Mouse (Mus musculus) CH12.LX (cell line): ENCODE results near the gene Grid1.

Source experiments
- BHLHE40 ChIP-seq: IDR thresholded peaks from 2 replicates; pipeline ENCODE4 v1.6.1; 2011; ENCODE audit warnings: mild to moderate bottlenecking, low read depth, low read length, improper control_type of control experiment
- EP300 ChIP-seq: IDR thresholded peaks from 2 replicates; pipeline ENCODE4 v1.6.1; 2011; ENCODE audit warnings: low read length, improper control_type of control experiment
- POLR2A ChIP-seq: IDR thresholded peaks from 2 replicates; pipeline ENCODE4 v1.6.1; 2011; ENCODE audit warnings: low read depth, mild to moderate bottlenecking, improper control_type of control experiment, low read length

DNA sequence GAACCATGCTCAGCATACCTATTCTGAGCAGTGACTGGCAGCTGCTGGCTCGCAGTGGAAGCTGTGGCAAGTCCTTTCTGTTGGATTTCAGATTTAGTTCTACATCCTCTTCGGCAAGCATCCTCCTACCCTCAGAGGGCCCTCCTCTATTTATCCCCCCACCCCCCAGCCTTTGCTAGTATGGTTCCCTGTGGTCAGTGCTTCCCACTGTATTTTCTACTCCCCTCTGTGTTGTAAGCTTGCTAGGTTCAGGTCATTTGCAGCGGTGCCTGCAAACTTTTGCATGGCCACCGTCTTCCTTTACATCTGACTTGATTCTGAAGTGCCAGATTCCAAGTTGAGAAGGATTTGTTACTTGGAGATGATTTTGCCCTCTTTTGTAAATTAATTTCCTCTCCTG lies 378.5 kb downstream of the Grid1 start:
- TF ChIP-seq POLR2A (no peak), BHLHE40 (no peak), EP300 (no peak)
